Mouse (Mus musculus) layer of hippocampus, postnatal 14 days (tissue): Measurements from ENCODE around the gene Brd2. TPM values are rescaled to one million over a fixed set of nuclear protein-coding genes. Genes with fewer than 3 reads are reported as not detected.

Experiments used
- DNase-seq, 2 experiments: peaks; one replicate each; pipeline ENCODE4 v3.0.0; 2021 to 2022; ENCODE audit warnings: low spot score in 2 of 2, mixed read lengths in 1 of 2
- total RNA-seq, 2 experiments: library from RNA; stranded (reverse); gene quantifications; 2 replicates each; pipeline ENCODE4 v1.2.3; 2021

Gene Brd2
- total RNA-seq, 2 experiments from 2014 or later, result 248 to 278 TPM

DNA sequence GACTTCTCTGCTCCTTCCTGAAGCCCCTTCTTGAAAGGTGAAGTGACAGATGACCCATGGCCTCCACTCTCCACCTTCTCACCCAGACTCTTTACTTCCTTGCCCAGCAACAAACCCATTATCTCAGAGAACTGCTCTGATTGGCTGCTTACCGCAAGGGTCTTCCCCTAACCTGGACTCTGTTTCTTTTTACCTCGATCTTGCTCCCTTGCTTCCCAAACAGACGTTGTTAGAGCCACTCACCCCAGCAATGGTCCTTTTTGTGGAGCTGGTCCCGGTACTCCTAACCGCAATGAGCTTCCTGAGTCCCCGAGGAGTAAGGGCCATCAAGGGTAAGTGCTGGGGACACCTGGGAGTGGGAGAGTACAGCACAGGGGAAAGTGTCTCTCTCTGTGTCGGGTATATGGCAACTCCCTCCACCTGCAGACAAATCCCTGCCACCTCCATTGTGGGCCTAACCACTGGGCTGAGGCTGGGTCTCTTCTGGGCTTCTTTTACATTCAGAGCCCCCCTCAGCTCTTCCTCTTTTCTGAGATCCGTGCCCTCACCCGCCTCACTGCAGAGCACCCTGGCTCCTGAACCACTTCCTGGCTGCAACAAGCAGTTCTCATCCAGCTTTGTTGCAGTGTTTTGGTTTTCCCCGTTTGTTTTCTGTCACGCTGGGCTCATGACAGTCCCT, 30.1 kb downstream of the Brd2 start, which contains the start of gene H2-Oa:
TSS of gene H2-Oa (plus strand) at position 144 of the 679 bp plus-strand sequence.
- no peak for DNase-seq

GRCm38 (mm10) chr17:34090923-34091322, 31.5 kb downstream of the Brd2 start:
- DNase-seq, result no peak

- DNase-seq, result no peak
Observed at GRCm38 (mm10) chr17:34088124-34088523, 34.3 kb downstream of the Brd2 start.

DNA sequence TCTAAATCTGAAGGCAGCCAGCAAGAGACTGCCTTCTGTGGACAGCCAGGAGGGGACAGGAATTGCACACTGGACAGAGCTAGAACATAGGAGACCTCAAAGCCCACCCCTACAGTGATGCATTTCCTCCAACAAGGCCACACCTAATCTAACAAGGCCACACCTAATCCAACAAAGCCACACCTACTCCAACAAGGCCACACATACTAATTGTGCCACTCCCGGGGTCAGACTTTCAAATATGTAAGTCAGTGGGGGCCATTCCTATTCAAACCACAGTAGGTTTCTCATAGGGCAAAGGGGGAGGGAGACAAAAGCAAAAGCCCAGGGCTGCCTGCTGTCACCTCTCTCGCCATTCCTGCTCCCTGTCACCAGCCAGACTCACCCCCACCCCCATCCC, 35.0 kb downstream of the Brd2 start:
- DNase-seq, result no peak

DNA sequence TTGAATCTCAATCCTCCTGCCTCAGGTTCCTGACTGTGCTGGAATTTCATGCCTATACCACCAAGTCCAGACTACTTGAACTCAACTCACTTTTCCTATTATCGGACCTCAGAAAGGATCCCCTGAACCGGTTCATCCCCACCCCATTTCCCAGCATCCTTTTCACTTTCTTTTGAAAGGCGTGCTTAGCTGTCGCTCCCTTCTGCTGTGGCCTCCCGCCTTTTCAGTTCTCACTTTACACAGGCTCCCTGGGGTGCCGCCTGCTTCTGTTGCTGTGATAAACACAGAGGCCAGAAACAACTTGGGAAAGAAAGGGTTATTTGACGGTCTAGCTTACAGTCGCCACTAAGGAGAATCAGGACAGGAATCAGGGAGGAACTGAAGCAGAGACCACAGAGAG, 39.3 kb downstream of the Brd2 start:
- DNase-seq, result no peak

GRCm38 (mm10) chr17:34079621-34080020, 42.8 kb downstream of the Brd2 start:
- peak in 1 of 2 experiments; percentile 80 for DNase-seq

DNA sequence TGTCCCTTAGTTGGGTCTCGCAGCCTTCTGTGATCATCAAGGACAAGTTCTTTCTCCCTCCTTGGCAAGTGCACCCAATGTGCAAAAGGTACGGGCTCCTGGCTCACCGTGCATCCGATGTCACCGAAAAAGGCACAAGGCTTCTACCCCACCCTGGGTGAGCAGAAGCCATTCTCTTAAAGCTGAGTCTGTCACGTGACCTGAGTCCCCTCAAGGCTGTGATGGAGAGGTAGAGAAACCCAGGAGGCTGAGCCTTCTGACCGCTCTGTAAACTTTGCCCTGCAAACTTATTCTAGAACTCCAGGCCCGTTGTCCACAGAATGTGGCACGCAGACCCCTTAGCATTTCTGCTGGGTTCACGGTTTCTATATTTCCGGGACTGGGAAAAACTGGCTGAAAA, 43.4 kb downstream of the Brd2 start:
- no peak for DNase-seq

DNA sequence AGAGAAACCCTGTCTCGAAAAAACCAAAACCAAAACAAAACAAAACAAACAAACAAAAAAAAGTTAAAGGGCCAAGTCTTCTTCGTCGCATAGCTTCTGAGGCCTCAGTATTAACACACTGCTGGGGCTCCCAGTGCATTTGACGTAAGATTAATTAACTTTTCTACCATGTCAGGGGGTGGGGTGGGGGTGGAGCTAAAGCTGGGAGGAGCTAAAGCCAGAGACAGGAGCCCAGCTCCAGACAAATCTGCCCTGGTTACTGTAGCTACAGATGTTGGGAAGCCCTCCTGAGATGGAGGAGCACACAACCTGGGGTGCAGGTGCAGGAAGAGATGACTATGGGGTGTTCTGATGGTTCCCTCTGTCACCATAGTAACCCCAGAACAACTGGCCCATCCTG, 44.3 kb downstream of the Brd2 start:
- no peak for DNase-seq

DNA sequence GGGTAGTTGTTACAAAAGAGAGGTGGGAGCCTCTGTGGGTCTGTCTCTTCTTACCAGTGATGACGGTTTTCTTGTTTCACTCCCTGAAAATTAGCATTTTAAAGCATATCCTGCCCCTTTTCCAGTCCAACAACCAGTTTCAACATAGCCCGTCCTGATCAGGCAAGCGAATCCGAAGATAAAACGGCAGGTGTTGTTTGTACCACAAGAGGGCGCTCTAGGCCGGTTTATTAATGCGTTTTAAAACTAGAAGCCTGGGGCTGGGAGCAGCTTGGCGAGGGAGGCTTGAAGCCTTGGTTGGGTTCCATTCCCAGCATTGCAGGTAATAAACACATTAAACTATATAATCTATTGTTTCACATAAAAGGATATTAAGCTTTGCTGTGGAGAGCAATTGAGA, 44.9 kb downstream of the Brd2 start:
- DNase-seq, result peak; percentile 65 to 84

DNA sequence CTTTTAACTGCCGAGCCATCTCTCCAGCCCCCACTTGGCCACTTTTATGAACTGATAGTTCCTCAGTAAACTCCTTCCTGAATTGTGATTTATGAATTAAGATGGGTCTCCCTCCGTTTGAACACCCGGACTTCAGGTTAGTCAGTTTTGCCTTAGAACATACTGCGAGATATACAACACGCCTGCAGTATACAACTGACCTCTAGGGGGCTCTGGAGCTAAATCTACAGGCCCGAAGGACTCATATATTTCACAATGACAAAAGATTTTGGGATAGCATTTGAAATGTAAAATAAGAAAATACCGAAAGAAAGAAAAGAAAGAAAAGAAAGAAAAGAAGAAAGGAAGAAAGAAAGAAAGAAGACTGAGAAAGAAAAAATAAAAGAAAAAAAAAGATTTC, 47.2 kb downstream of the Brd2 start:
- peak; percentile 48 to 77 for DNase-seq

GRCm38 (mm10) chr17:34072091-34072490, 50.3 kb downstream of the Brd2 start:
- no peak for DNase-seq

DNA sequence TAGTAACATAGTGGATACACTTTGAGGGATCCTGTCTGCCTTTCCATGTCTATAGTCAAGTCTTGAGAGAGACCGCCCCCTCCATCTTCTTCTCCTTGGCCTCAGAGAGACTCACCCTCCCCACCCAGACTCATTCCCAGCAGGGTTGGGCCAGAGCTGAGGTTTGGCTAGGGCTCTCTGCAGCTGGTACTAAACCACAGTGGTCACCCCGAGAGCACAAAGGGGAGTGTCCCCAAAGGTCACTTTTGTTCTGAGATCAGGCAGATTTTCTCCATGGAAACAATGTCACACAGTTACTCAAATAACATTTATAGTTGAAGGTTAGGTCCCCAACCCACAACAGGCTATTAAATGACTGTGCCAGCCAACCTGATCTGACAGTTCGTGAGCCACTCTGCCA, 53.6 kb downstream of the Brd2 start:
- no peak for DNase-seq

Other genes starting within 250 kb of the Brd2 start
- not detected for gene Gm7029, start 248.8 kb downstream of the Brd2 start, total RNA-seq
- 1 to 10 TPM; 2.9 to 4.5 TPM for gene Kifc1, start 232.0 kb downstream of the Brd2 start, total RNA-seq
- gene Platr17, start 217.5 kb downstream of the Brd2 start, total RNA-seq, result under 1 TPM in 1 of 2 experiments, not detected in 1; 0.50 TPM
- 10 to 100 TPM; 28.0 to 28.6 TPM for gene Daxx, start 213.2 kb downstream of the Brd2 start, total RNA-seq
- 10 to 100 TPM; 27.4 to 34.4 TPM for gene Tapbp, start 206.7 kb downstream of the Brd2 start, total RNA-seq
- gene Zbtb22, start 206.7 kb downstream of the Brd2 start, total RNA-seq, result 10 to 100 TPM; 30.5 to 34.0 TPM
- 10 to 100 TPM; 67.0 to 68.9 TPM for gene Rgl2, start 193.1 kb downstream of the Brd2 start, total RNA-seq
- 10 to 100 TPM; 89.3 to 93.4 TPM for gene Pfdn6, start 182.3 kb downstream of the Brd2 start, total RNA-seq
- gene Wdr46, start 182.0 kb downstream of the Brd2 start, total RNA-seq, result 10 to 100 TPM; 17.5 to 18.5 TPM
- gene B3galt4, start 171.1 kb downstream of the Brd2 start, total RNA-seq, result 1 to 10 TPM; 5.4 to 6.8 TPM
- 10 to 100 TPM; 78.5 to 84.4 TPM for gene Vps52, start 166.8 kb downstream of the Brd2 start, total RNA-seq
- 100 to 1,000 TPM; 356 to 380 TPM for gene Rps18, start 166.6 kb downstream of the Brd2 start, total RNA-seq
- 10 to 100 TPM; 14.4 to 15.9 TPM for gene H2-K1, start 122.3 kb downstream of the Brd2 start, total RNA-seq
- gene Ring1, start 98.0 kb downstream of the Brd2 start, total RNA-seq, result 10 to 100 TPM; 32.5 to 37.8 TPM
- 10 to 100 TPM; 48.0 to 48.7 TPM for gene H2-Ke6, start 94.6 kb downstream of the Brd2 start, total RNA-seq
- 10 to 100 TPM; 91.2 to 97.5 TPM for gene Slc39a7, start 91.0 kb downstream of the Brd2 start, total RNA-seq
- gene Rxrb, start 90.8 kb downstream of the Brd2 start, total RNA-seq, result 10 to 100 TPM; 70.9 to 72.1 TPM
- gene Col11a2, start 83.2 kb downstream of the Brd2 start, total RNA-seq, result 10 to 100 TPM; 26.8 to 27.4 TPM
- gene H2-Oa, start 30.3 kb downstream of the Brd2 start, total RNA-seq, result not detected
- gene H2-DMa, start 3.1 kb downstream of the Brd2 start, total RNA-seq, result 10 to 100 TPM; 36.8 to 38.0 TPM
- gene H2-DMb2, start 20.7 kb upstream of the Brd2 start, total RNA-seq, result 1 to 10 TPM in 1 of 2 experiments, under 1 TPM in 1; 0.55 to 1.0 TPM
- gene H2-DMb1, start 30.4 kb upstream of the Brd2 start, total RNA-seq, result under 1 TPM; 0.65 to 0.98 TPM
- 1 to 10 TPM; 2.8 to 3.2 TPM for gene Tap1, start 64.9 kb upstream of the Brd2 start, total RNA-seq
- gene Psmb9, start 65.1 kb upstream of the Brd2 start, total RNA-seq, result 1 to 10 TPM; 1.1 to 1.8 TPM
- gene Psmb8, start 75.1 kb upstream of the Brd2 start, total RNA-seq, result 1 to 10 TPM; 2.5 to 2.6 TPM
- gene Tap2, start 80.9 kb upstream of the Brd2 start, total RNA-seq, result 1 to 10 TPM; 5.7 to 5.9 TPM
- under 1 TPM in 1 of 2 experiments, not detected in 1; 0.69 TPM for gene H2-Ob, start 116.3 kb upstream of the Brd2 start, total RNA-seq
- gene H2-Ab1, start 135.1 kb upstream of the Brd2 start, total RNA-seq, result 1 to 10 TPM; 2.3 to 2.7 TPM
- 1 to 10 TPM in 1 of 2 experiments, under 1 TPM in 1; 0.93 to 2.1 TPM for gene H2-Aa, start 165.2 kb upstream of the Brd2 start, total RNA-seq
- 1 to 10 TPM; 1.8 to 2.1 TPM for gene H2-Eb1, start 183.2 kb upstream of the Brd2 start, total RNA-seq
- not detected for gene H2-Eb2, start 203.0 kb upstream of the Brd2 start, total RNA-seq
- gene Btnl2, start 232.2 kb upstream of the Brd2 start, total RNA-seq, result under 1 TPM; 0.48 to 0.74 TPM